Mouse (Mus musculus) inflammation-experienced regulatory T-cells, adult 6 months (primary cell): ENCODE data around the gene Otulinl. TPM values are rescaled to one million over a fixed set of nuclear protein-coding genes. Genes with fewer than 3 reads are reported as not detected.

Experiments
- ATAC-seq: one replicate; pipeline ENCODE4 v1.8.0; 2017
- polyA plus RNA-seq, 3 experiments: library from polyadenylated mRNA; unstranded; fragments of 100-300 nt; shearing (Covaris generic); gene quantifications; one replicate each; pipeline ENCODE4 v1.2.1; 2017

Otulinl gene
- polyA plus RNA-seq, 3 experiments from 2014 or later: 136 to 203 (median 170) TPM

- peak; percentile 68 for ATAC-seq
Measured at GRCm38 (mm10) chr15:27680997-27681396, 382 bp downstream of the Otulinl start.

- ATAC-seq: no peak
Measured at GRCm38 (mm10) chr15:27678511-27678910, 2.9 kb downstream of the Otulinl start.

GRCm38 (mm10) chr15:27677801-27678200 lies 3.6 kb downstream of the Otulinl start:
- ATAC-seq: no peak

DNA sequence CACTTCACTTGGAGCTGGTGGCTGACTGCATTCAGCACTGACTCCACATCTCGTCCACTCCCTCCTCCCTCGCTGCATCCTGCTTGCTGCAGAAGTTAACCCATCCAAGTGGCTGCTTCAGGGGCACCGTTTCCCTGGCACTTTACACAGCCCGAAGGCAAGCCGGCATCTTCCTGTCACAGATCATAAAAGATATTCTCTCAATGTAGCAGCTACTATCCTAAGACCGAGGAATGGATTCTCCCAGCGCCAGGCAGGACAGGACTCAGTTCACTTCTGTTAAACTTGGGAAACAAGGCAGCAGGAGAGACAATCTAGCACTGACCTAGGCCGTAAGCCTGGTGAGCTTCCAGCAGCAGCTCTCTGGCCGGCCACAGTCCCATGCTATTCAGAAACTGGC lies 5.2 kb downstream of the Otulinl start:
- ATAC-seq: no peak

DNA sequence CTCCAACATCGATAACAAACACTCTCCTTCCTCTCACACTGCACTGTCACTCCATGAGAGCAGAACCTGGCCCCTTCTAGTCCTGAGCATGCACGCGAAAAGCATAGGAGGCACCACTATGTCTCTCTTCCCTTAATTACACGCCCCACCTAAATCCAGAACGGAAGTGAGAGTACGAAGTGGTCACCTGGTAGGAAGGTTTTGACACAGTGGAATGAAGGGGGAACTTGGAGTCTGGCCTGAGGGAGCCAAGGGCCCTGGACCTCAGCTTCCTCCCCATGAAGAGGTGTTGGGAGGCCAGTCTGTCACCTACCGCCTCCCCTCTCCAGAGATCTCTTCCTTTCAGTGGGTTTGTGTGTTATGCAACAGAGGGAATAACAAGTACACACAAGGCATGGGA lies 6.3 kb downstream of the Otulinl start:
- ATAC-seq: no peak

DNA sequence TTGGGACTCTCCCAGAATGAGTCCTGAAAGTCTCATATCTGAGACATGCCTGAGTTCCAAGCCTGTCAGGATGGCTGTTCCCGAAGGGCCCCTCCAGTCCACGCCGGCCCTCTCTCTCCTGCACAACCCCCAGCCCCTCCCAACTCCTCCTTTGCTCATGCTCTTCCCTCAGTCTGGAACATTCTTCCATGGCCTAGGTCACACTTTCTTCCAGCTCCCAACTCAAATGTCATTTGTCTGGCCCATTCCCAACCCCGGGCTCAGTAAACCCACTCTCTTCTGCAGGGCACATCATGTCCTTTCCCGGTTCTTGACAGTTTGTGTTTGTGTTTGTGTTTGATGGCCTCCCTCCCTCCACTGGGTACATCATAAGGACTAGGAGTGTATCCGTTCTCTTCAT lies 7.3 kb downstream of the Otulinl start:
- no peak for ATAC-seq

- ATAC-seq: no peak
Measured at GRCm38 (mm10) chr15:27673151-27673550, 8.2 kb downstream of the Otulinl start.

- no peak for ATAC-seq
Measured at GRCm38 (mm10) chr15:27672259-27672658, 9.1 kb downstream of the Otulinl start.

GRCm38 (mm10) chr15:27671612-27672245 lies 9.7 kb downstream of the Otulinl start:
- ATAC-seq: peak; percentile 13

DNA sequence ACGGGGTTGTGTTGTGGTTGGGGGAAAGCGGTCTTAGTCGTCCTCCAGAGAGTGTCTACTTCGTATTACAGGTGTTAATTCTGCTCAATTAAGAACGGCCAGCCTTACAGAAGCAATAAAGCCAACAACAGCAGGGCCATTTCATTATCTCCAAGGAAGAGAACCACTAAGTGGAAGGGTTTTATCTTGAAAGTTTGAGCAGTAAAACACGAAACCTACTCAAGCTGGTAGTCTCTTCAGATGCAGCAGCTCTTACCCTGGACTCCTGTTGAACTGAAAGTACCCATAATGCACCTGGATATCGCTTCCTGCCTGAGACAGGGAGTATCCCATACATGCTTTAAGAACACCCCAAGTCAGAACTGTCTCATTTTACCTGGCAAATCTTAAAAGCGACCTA lies 10.7 kb downstream of the Otulinl start:
- peak; percentile 59 for ATAC-seq

DNA sequence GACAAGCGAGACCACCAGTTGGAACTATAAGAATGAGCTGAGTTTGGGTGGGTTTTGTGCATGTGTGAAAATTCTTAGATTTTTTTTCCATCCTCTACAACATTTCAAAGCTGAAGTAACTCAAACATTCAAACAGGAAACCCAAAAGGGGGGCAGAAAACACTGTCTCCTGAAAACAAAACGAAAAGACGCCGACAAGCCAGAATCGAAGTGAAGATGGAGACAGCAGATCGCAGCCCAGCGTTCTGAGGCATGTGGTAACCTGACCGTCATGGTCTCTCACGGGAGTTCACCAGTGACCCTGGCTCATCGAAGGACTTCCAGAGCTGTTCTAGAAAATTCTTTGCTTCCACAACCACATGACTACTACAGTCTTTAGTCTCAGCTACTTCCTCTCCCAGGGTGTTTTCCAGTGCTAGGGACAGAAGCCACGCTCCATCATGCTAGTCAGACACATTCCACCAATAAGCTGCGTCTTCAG lies 11.4 kb downstream of the Otulinl start:
- peak; percentile 35 for ATAC-seq

DNA sequence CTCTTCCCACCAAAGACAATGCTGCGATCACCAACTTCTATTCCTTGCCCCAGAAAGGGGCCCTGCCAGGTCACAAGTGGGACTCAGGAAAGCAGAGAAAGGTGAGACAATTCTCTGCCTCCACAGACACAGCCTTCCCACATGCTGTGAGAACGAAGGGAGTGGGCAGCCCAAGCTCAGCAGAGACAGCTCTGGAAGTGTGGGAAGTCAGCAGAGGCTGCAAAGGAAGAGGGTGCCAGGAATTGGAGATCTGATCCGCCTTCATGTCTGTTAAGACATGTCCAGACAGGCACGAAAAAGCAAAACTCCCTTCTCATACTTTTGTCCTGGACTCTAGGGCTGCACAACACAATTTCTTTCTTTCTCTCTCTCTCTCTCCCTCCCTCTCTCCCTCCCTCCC lies 12.1 kb downstream of the Otulinl start:
- ATAC-seq: no peak

GRCm38 (mm10) chr15:27668557-27668956 lies 12.8 kb downstream of the Otulinl start:
- no peak for ATAC-seq

DNA sequence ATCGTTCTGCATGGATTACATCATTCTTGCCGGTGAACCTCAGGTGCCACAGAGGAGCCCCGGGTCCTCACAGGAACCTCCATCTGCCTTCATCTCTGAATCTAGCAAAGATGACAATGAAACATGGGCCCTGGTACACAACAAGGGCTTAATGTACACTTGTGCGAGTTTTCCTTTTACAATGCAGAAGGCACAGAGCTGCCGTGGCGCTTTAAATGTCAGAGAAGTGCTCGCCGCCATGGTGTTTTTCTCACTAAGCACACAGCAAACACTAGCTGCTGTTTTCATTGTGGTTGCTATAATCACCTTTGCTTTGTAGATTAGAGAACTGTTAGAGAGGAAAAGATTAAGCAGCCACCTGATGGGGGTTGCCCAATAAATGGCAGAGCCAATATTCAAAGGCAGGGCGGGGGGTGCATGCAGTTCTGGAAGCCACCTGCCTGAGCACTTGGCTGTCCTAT lies 13.3 kb downstream of the Otulinl start:
- ATAC-seq: peak; percentile 54

DNA sequence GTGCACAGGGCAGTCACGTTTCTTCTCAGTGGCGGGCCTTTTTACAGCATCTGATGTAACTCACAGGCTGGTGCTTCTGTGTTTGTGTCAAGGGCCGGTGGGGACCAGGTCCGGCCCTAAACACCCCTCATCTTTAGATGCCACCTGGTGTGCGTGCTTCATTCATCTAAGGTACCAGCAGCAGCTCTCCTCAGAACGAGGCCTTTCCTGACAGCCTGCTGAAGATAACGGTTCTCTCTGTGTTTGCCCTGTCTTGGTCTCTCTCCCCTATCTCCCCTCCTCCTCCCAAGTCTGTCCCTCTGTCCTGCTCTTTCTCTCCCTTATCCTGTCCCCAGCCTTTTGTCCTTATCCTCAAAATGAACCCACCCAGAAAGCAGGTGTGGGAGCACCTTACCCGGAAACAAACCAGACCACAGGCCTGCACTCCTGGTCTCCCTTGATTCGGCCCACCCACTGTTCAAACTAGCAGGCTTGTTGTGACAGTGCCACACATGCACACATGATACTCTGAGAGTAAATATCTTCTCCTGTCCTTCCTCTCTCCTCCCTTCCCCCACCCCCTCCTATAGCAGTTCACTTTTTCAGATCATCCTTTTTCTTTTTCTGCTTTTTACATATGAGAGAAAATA lies 14.4 kb downstream of the Otulinl start:
- ATAC-seq: no peak

- ATAC-seq: no peak
Measured at GRCm38 (mm10) chr15:27665392-27665911, 15.9 kb downstream of the Otulinl start.

- ATAC-seq: no peak
Measured at GRCm38 (mm10) chr15:27664126-27664525, 17.3 kb downstream of the Otulinl start.

GRCm38 (mm10) chr15:27662699-27663098 lies 18.7 kb downstream of the Otulinl start:
- ATAC-seq: no peak

DNA sequence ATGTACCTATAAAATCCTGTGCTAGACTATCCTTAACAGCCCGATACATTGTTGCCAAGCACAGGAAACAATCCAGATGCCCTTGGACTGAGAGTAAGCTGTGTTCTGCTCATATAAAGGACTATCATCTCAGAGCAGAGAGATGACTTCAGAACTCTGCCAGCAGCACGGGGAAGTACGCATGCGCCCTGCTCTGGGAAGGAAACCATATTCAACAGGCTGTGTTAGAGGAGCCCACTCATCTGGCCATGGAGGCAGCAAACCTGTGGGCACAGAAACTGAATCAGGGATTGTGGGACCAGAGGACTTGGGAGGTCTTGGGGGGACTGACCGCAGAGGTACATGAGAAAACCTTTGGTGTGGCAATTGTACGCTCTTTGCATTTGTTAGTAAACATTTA lies 19.7 kb downstream of the Otulinl start:
- ATAC-seq: no peak

GRCm38 (mm10) chr15:27659592-27660244 lies 21.7 kb downstream of the Otulinl start:
- ATAC-seq: peak; percentile 84

DNA sequence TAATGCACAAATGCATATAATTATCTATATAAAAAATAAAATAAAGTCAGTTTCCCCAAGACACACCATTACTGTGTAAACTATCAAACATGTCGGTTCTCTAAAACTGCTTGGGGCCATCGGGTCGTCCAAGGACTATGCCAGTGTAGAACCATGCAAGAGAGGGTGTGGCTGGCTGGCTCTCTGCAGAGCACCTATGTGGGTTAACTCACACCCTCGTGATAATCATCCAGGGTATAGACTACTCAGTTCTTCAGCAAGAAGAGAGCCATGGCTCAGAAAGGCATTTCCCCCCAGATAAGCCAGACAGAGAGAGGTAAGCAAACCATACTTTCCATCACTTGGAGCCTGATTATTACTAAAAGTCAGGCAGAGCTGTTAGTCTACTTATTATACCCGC lies 22.2 kb downstream of the Otulinl start:
- ATAC-seq: no peak

DNA sequence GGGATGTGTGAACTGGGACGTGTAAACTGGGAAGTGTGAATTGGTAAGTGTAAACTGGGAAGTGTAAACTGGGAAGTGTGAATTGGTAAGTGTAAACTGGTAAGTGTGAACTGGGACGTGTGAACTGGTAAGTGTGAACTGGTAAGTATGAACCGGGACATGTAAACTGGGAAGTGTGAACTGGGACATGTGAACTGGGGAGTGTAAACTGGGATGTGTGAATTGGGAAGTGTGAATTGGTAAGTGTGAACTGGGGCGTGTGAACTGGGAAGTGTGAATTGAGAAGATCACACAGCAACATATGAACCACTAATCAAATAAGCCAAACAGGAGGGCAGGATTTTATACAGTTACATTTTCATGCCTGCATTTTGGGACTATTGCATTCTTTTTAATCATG lies 23.0 kb downstream of the Otulinl start:
- ATAC-seq: no peak

DNA sequence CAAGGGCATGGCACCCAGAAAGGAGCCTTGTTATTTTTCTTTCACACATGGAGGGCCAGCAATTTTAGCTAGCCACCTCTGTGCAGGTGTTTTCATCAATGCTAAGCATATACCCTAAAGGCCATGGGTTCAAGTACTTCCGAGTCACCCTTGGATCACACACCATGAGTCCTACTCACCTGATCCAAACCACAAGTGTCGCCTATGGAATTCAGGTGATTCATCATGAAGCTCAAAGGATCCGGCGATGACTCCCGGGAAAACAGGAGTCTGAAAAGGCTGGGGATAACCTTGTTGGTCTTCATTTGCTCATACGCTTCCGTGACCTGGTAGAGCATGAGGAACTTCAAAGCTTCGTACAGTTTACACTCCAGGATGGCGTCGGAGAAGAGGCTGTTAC lies 23.5 kb downstream of the Otulinl start:
- no peak for ATAC-seq

- no peak for ATAC-seq
Measured at GRCm38 (mm10) chr15:27656626-27657025, 24.8 kb downstream of the Otulinl start.
